Mouse (Mus musculus) left cerebral cortex, postnatal 25 days (tissue): Measurements from ENCODE around the gene Kcnt2. TPM values are rescaled to one million over a fixed set of nuclear protein-coding genes. Genes with fewer than 3 reads are reported as not detected.

Experiments
- DNase-seq, 2 experiments: peaks; one replicate each; pipeline ENCODE4 v3.0.0; 2022; ENCODE audit warnings: low spot score in 2 of 2, mixed read lengths in 1 of 2
- intact Hi-C: fragments of 180-260 bp; cut with DNase I; formaldehyde crosslinking; loops from one replicate; pipeline ENCODE4 v1.15.1; 2025
- total RNA-seq, 2 experiments: library from RNA; stranded (reverse); gene quantifications; 2 replicates each; pipeline ENCODE4 v1.2.3; 2021

Kcnt2 gene
- total RNA-seq, 2 experiments from 2014 or later, result 47.6 to 49.8 TPM

DNA sequence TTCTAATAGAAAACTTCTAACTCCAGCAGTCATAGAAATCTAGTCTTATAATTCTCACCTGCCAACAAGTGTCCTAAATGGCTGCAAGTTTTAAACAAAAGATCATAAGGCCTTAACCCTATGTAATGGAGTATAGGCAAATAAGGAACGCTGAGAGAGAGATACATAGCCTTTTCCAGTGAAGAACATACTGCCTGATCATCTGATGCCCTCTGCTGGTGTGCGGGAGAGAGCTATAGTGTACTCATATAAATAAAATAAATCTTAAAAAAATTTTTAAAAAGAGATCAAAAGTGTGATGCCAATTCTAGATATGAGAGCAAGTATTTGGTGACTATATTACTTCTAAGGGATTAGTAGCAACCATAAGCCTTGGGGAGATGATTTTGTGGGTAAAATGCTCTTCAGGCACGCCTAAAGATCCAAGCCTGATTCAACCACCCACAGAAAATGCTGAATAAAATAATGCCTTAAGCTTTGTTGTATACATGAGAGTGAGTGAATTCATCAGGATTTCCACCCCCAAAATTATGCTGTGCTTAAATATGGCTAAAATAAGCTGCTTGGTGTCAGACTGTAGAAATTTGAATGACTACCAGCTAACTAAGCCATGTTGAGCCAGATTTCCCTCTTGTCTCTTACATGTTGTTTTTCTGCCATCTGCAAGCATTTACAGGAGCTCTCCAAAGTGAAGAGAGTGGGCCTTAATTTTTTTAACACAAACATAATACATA is 413.8 kb downstream of the Kcnt2 start:
- DNase-seq, result peak; percentile 18 to 44
- intact Hi-C loops, result loop anchor here (2.0 to 10.0 kb wide), 4 partner anchors 112 to 1205 kb away; partner anchors contain the start of gene Aspm

GRCm38 (mm10) chr1:140660751-140661403 is 414.9 kb downstream of the Kcnt2 start:
- DNase-seq, result peak; percentile 19 to 21
- intact Hi-C loops, result loop anchor here (2.0 to 10.0 kb wide), 4 partner anchors 114 to 1206 kb away; partner anchors contain the start of gene Aspm

DNA sequence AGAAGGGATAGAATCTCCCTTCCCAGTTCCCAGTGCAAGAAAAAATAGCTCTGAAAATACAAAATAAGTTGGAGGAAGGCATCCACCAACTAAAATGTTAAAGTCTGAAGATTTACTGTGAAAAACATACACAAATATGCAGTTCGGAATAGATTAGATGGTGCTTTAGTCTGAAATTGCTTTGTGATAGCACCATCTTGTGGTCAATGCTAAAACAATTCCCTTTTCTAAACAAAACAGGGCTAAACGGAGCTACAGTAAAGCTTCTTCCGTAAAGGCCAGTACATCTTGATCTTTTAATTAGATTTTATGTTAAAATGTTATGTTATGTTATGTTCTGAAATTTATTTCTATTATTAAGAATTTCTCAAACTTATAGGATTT is 415.4 kb downstream of the Kcnt2 start:
- intact Hi-C loops, result loop anchor here (2.0 to 10.0 kb wide), 4 partner anchors 114 to 1207 kb away; partner anchors contain the start of gene Aspm
- peak; percentile 37 to 71 for DNase-seq

Other genes starting within 250 kb of the Kcnt2 start
- gene Cfh, start 62.4 kb upstream of the Kcnt2 start, total RNA-seq, result 10 to 100 TPM; 18.0 to 19.9 TPM